Mouse (Mus musculus): ENCODE measurements at regions not wholly inside any gene's neighbourhood (a gene's known extent, or its start where the extent isn't known, plus 50 kb on each side); places are given as distances from the start of the nearest gene placed in this dataset.

- DNase-seq: no peak
Observed at GRCm38 (mm10) chr1:55807028-55807427, 401.3 kb downstream of the Plcl1 start.

- DNase-seq: no peak
Observed at GRCm38 (mm10) chr1:55808724-55809519, 403.2 kb downstream of the Plcl1 start.

- no peak for DNase-seq
Observed at GRCm38 (mm10) chr1:55812486-55812885, 406.8 kb downstream of the Plcl1 start.

GRCm38 (mm10) chr1:55820866-55821500 lies 415.3 kb downstream of the Plcl1 start:
- no peak for DNase-seq

GRCm38 (mm10) chr1:55822599-55822998 lies 416.9 kb downstream of the Plcl1 start:
- DNase-seq: no peak

GRCm38 (mm10) chr1:55827191-55827590 lies 421.5 kb downstream of the Plcl1 start:
- no peak for DNase-seq

- DNase-seq: no peak
Observed at GRCm38 (mm10) chr1:55835281-55835680, 429.6 kb downstream of the Plcl1 start.

- no peak for DNase-seq
Observed at GRCm38 (mm10) chr1:55836750-55837149, 431.0 kb downstream of the Plcl1 start.

GRCm38 (mm10) chr1:55837366-55837765 lies 431.6 kb downstream of the Plcl1 start:
- no peak for DNase-seq

- DNase-seq: peak; percentile 53 to 65
Observed at GRCm38 (mm10) chr1:55838168-55838567, 432.4 kb downstream of the Plcl1 start.

GRCm38 (mm10) chr1:55848806-55849205 lies 443.1 kb downstream of the Plcl1 start:
- no peak for DNase-seq

GRCm38 (mm10) chr1:55852354-55852753 lies 446.6 kb downstream of the Plcl1 start:
- DNase-seq: no peak

- DNase-seq: no peak
Observed at GRCm38 (mm10) chr1:55859113-55859512, 453.4 kb downstream of the Plcl1 start.

- DNase-seq: no peak
Observed at GRCm38 (mm10) chr1:55863113-55863512, 457.4 kb downstream of the Plcl1 start.

- no peak for DNase-seq
Observed at GRCm38 (mm10) chr1:55865274-55865673, 459.6 kb downstream of the Plcl1 start.

- DNase-seq: no peak
Observed at GRCm38 (mm10) chr1:55866677-55867076, 461.0 kb downstream of the Plcl1 start.

GRCm38 (mm10) chr1:55873583-55873982 lies 467.9 kb downstream of the Plcl1 start:
- no peak for DNase-seq

GRCm38 (mm10) chr1:55874143-55874867 lies 468.6 kb downstream of the Plcl1 start:
- peak; percentile 58 to 70 for DNase-seq

GRCm38 (mm10) chr1:55874868-55875144 lies 469.1 kb downstream of the Plcl1 start:
- DNase-seq: no peak

- DNase-seq: no peak
Observed at GRCm38 (mm10) chr1:55884576-55884975, 478.9 kb downstream of the Plcl1 start.

GRCm38 (mm10) chr1:55886383-55887070 lies 480.8 kb downstream of the Plcl1 start:
- peak; percentile 36 to 45 for DNase-seq

GRCm38 (mm10) chr1:55887386-55887785 lies 481.7 kb downstream of the Plcl1 start:
- no peak for DNase-seq

Data from layer of hippocampus, postnatal 36 days (tissue).